Mouse (Mus musculus) kidney, adult 2 months (tissue): Measurements from ENCODE around the gene Pnpo. TPM values are rescaled to one million over a fixed set of nuclear protein-coding genes. Genes with fewer than 3 reads are reported as not detected.
A peak's percentile ranks its signal among the peaks of the same experiment; 100 is the strongest.

Experiments
- DNase-seq: peaks from one replicate; pipeline ENCODE4 v3.0.0; 2021
- H3K27ac ChIP-seq: fragments of 200-500 bp; 2 replicates; pipeline ENCODE4 v1.5.1; 2012; ENCODE audit warnings: low read depth, low read length, control low read depth, inconsistent platforms; ENCODE audit not compliant: insufficient read depth
- H3K27me3 ChIP-seq: fragments of 200-500 bp; replicated peaks from 2 replicates; pipeline ENCODE4 v1.6.1; 2012; ENCODE audit warnings: mild to moderate bottlenecking, moderate library complexity, low read length, inconsistent platforms; ENCODE audit not compliant: control insufficient read depth, insufficient read depth
- H3K36me3 ChIP-seq: fragments of 200-500 bp; 2 replicates; pipeline ENCODE4 v1.6.1; 2012; ENCODE audit warnings: mild to moderate bottlenecking, moderate library complexity, low read length, inconsistent platforms; ENCODE audit not compliant: control insufficient read depth, insufficient read depth
- H3K4me1 ChIP-seq: fragments of 200-500 bp; 2 replicates; pipeline ENCODE4 v1.6.1; 2011; ENCODE audit warnings: low read length; ENCODE audit not compliant: control insufficient read depth, insufficient read depth
- H3K4me3 ChIP-seq: fragments of 200-500 bp; 2 replicates; pipeline ENCODE4 v1.5.1; 2011; ENCODE audit warnings: mild to moderate bottlenecking, low read depth, low read length, control low read depth; ENCODE audit not compliant: insufficient read depth
- CTCF ChIP-seq: fragments of 200-500 bp; conservative IDR thresholded peaks from 2 replicates; pipeline ENCODE4 v1.5.1; 2011; ENCODE audit warnings: low read depth, mild to moderate bottlenecking, control low read depth, low read length, moderate library complexity, mixed read lengths; ENCODE audit not compliant: insufficient read depth, insufficient read length
- POLR2A ChIP-seq: fragments of 200-500 bp; IDR thresholded peaks from one replicate; pipeline ENCODE4 v1.6.1; 2011; ENCODE audit warnings: low read depth, low read length, control low read depth
- WGBS: fragments of 180-500 bp; shearing (Covaris S2); methylation state at CpG from one replicate; pipeline ENCODE4 v1.1.7; 2018; 5-methylcytosine and 5-hydroxymethylcytosine counted together
- polyA plus RNA-seq: library from polyadenylated mRNA; depleted of rRNA; stranded (reverse); fragments of >200 nt; gene quantifications from 2 replicates; pipeline ENCODE4 v1.2.3, GENCODE M21; 2012

Pnpo gene
- polyA plus RNA-seq, 1 experiment, result 77.1 TPM

- no peak overlapping the region for H3K27ac ChIP-seq
- H3K4me1 ChIP-seq, result no peaks in the 10 kb centered on the region
- TF ChIP-seq POLR2A (no peak), CTCF (no peak)
- H3K27me3 ChIP-seq, result no peaks in the 10 kb centered on the region
- WGBS, result 92% methylated on average over 10 of the region's 10 CpGs
- H3K4me3 ChIP-seq, result no peak overlapping the region
- no peaks in the 10 kb centered on the region for H3K36me3 ChIP-seq
- DNase-seq, result no peak
Observed at GRCm38 (mm10) chr11:96957061-96957805, 13.4 kb upstream of the Pnpo start.

GRCm38 (mm10) chr11:96956009-96956724 is 12.4 kb upstream of the Pnpo start:
- Histone ChIP-seq H3K4me3 (no peak overlapping the region), H3K4me1 (no peaks in the 10 kb centered on the region), H3K27ac (no peak overlapping the region), H3K27me3 (no peaks in the 10 kb centered on the region), H3K36me3 (no peaks in the 10 kb centered on the region)
- 59% methylated on average over 20 of the region's 20 CpGs for WGBS
- no peak for DNase-seq
- TF ChIP-seq CTCF (no peak; the same call in 1 of the 2 replicates), POLR2A (no peak)

- 92% methylated on average over 4 of the region's 4 CpGs for WGBS
- no peaks in the 10 kb centered on the region for H3K4me1 ChIP-seq
- no peaks in the 10 kb centered on the region for H3K27me3 ChIP-seq
- TF ChIP-seq CTCF (no peak), POLR2A (no peak)
- H3K4me3 ChIP-seq, result no peak overlapping the region
- no peak for DNase-seq
- no peak overlapping the region for H3K27ac ChIP-seq
- H3K36me3 ChIP-seq, result no peaks in the 10 kb centered on the region
Observed at GRCm38 (mm10) chr11:96955094-96955493, 11.3 kb upstream of the Pnpo start.

GRCm38 (mm10) chr11:96952896-96953295 is 9.1 kb upstream of the Pnpo start:
- Histone ChIP-seq H3K27me3 (no peaks in the 10 kb centered on the region), H3K27ac (no peak overlapping the region), H3K36me3 (no peaks in the 10 kb centered on the region), H3K4me1 (no peaks in the 10 kb centered on the region), H3K4me3 (no peak overlapping the region)
- TF ChIP-seq CTCF (no peak), POLR2A (no peak)
- 75% methylated on average over 6 of the region's 6 CpGs for WGBS
- DNase-seq, result no peak

GRCm38 (mm10) chr11:96952426-96952825 is 8.6 kb upstream of the Pnpo start:
- TF ChIP-seq CTCF (no peak), POLR2A (no peak)
- no peak overlapping the region for H3K4me3 ChIP-seq
- H3K27ac ChIP-seq, result no peak overlapping the region
- no peaks in the 10 kb centered on the region for H3K27me3 ChIP-seq
- no peaks in the 10 kb centered on the region for H3K4me1 ChIP-seq
- 72% methylated on average over 10 of the region's 10 CpGs for WGBS
- no peak for DNase-seq
- no peaks in the 10 kb centered on the region for H3K36me3 ChIP-seq

GRCm38 (mm10) chr11:96950767-96951166 is 7.0 kb upstream of the Pnpo start:
- DNase-seq, result no peak
- Histone ChIP-seq H3K27me3 (no peaks in the 10 kb centered on the region), H3K36me3 (no peaks in the 10 kb centered on the region), H3K4me3 (no peak overlapping the region), H3K4me1 (no peaks in the 10 kb centered on the region), H3K27ac (no peak overlapping the region)
- WGBS, result 100% methylated on average over 3 of the region's 3 CpGs
- peak; percentile 44 for TF ChIP-seq CTCF
- no peak for TF ChIP-seq POLR2A

- H3K27ac ChIP-seq, result no peak overlapping the region
- H3K27me3 ChIP-seq, result no peaks in the 10 kb centered on the region
- no peak for DNase-seq
- TF ChIP-seq CTCF, result no peak
- no peak for TF ChIP-seq POLR2A
- H3K36me3 ChIP-seq, result no peaks in the 10 kb centered on the region
- WGBS, result 91% methylated on average over 4 of the region's 4 CpGs
- H3K4me1 ChIP-seq, result no peaks in the 10 kb centered on the region; the same call in 1 of the 2 replicates
- no peak overlapping the region for H3K4me3 ChIP-seq
Observed at GRCm38 (mm10) chr11:96947849-96948248, 4.1 kb upstream of the Pnpo start.
